ENCODE assay signal across 8 mouse cellular contexts in genomic region chr17:84272557-84273261, GRCm38 (mm10).
A peak's percentile ranks its signal among the peaks of the same experiment; 100 is the strongest.
DNase-seq lines count a peak whose midpoint lies in the region; ATAC-seq lines count a peak whose summit lies in the region.

No protein-coding gene starts in this region.

- H3K27ac ChIP-seq in intestine, embryonic 16.5 days (ENCODE audit: low read length) = no peak overlapping the region; the same call in 1 of the 2 replicates
- H3K27ac ChIP-seq in midbrain, embryonic 11.5 days (ENCODE audit: low read depth, low read length) = no peak overlapping the region

- no peak overlapping the region for H3K4me3 ChIP-seq in intestine, embryonic 16.5 days (ENCODE audit: low read length)
- H3K4me3 ChIP-seq in midbrain, embryonic 11.5 days (ENCODE audit: low read depth, low read length) = no peak overlapping the region

- 51% methylated on average over 5 of the region's 5 CpGs for WGBS in intestine, embryonic 16.5 days
- 82% methylated on average over 5 of the region's 5 CpGs for WGBS in midbrain, embryonic 11.5 days

- no peak overlapping the region for H3K9ac ChIP-seq in intestine, embryonic 16.5 days (ENCODE audit: low read depth, low read length)
- no peak overlapping the region for H3K9ac ChIP-seq in midbrain, embryonic 11.5 days (ENCODE audit: low read length)

- intact Hi-C loops in heart, postnatal 25 days (cut with DNase I) = loop anchor here (10.0 kb wide), 1 partner anchor 92 kb away; no protein-coding TSS in a partner anchor

- no peak overlapping the region for H3K4me2 ChIP-seq in intestine, embryonic 16.5 days (ENCODE audit: low read depth, low read length)
- no peak overlapping the region for H3K4me2 ChIP-seq in midbrain, embryonic 11.5 days

- H3K4me1 ChIP-seq in intestine, embryonic 16.5 days (ENCODE audit: control insufficient read depth, insufficient read depth, low read length) = peaks cover 16% of the 10 kb centered on the region
- H3K4me1 ChIP-seq in midbrain, embryonic 11.5 days (ENCODE audit: control insufficient read depth, insufficient read depth, low read length) = no peaks in the 10 kb centered on the region

- peak; percentile 47; the same call in 1 of the 2 replicates for ATAC-seq in intestine, embryonic 16.5 days
- no peak for ATAC-seq in midbrain, embryonic 11.5 days (ENCODE audit: low FRiP score)

- DNase-seq in heart, adult 18-20 months = peak; percentile 54 to 55
- DNase-seq in heart, postnatal 25 days (ENCODE audit: low spot score) = no peak
- peak; percentile 40 for DNase-seq in urinary bladder, postnatal 14 days (ENCODE audit: low spot score)
- no peak for DNase-seq in urinary bladder, postnatal 25 days (ENCODE audit: low spot score)
- peak; percentile 48 to 62 for DNase-seq in right cerebral cortex, postnatal 36 days (ENCODE audit: low spot score in 2 of 2)
- no peak for DNase-seq in B cell, adult 2 months
- DNase-seq in midbrain, embryonic 11.5 days (ENCODE audit: low spot score, missing footprints) = no peak

- no peaks in the 10 kb centered on the region for H3K27me3 ChIP-seq in intestine, embryonic 16.5 days (replicated peaks; ENCODE audit: control insufficient read depth, insufficient read depth, low read length)
- H3K27me3 ChIP-seq in midbrain, embryonic 11.5 days (ENCODE audit: control insufficient read depth, insufficient read depth, low read length) = no peaks in the 10 kb centered on the region

- H3K36me3 ChIP-seq in intestine, embryonic 16.5 days (ENCODE audit: control insufficient read depth, insufficient read depth, low read length) = no peaks in the 10 kb centered on the region
- H3K36me3 ChIP-seq in midbrain, embryonic 11.5 days (ENCODE audit: control insufficient read depth, insufficient read depth, low read length) = no peaks in the 10 kb centered on the region

- no peaks in the 10 kb centered on the region for H3K9me3 ChIP-seq in intestine, embryonic 16.5 days (ENCODE audit: control insufficient read depth, low read length)
- no peaks in the 10 kb centered on the region for H3K9me3 ChIP-seq in midbrain, embryonic 11.5 days (ENCODE audit: control insufficient read depth, low read length)

Comparison
In these comparisons a context has a peak if more than half of its experiments do, and no peak if none do; other contexts are left out.
1. DNase-seq: peak in heart, adult 18-20 months (2 of 2), urinary bladder, postnatal 14 days (single experiment) and right cerebral cortex, postnatal 36 days (2 of 2); none in heart, postnatal 25 days (single experiment), urinary bladder, postnatal 25 days (single experiment), B cell, adult 2 months (0 of 2) and midbrain, embryonic 11.5 days (single experiment).